Mouse (Mus musculus): Measurements from ENCODE around the gene Lce1j.
"Not testable (repeated sequence)": the region's sequence is repeated elsewhere in the genome, so short reads cannot be mapped to it uniquely, and the experiment has no call there.

Lce1j gene

GRCm38 (mm10) chr3:92790414-92790813 is at the start of gene Lce1j:
TSS of gene Lce1j (minus strand) at chr3:92790514.
- no peak for DNase-seq

GRCm38 (mm10) chr3:92827108-92827507 is 36.8 kb upstream of the Lce1j start, which contains the start of gene Kprp:
TSS of gene Kprp (minus strand) at chr3:92827247.
- no peak for DNase-seq

DNA sequence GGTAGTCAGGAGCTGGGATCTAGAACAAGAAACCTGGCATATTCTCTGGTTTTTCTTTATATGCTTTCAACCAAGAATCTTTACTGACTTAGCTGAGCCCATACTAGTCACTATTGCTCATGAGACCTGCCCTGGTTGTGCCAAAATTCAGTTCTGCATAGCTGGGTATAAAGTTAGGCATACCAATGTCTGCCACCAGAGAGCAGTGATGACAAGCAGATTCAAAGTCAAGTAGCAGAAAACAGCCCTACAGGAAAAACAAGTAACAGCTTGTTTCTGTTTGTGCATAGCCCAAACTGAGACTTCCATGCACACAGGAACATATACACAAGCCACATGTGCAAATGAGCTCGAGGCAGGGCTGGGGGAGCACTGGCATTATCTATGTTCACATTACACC is 35.5 kb upstream of the Lce1j start:
- no peak for DNase-seq

GRCm38 (mm10) chr3:92816036-92816435 is 25.7 kb upstream of the Lce1j start:
- DNase-seq: not testable (repeated sequence)

GRCm38 (mm10) chr3:92815581-92815980 is 25.3 kb upstream of the Lce1j start:
- DNase-seq: no peak

DNA sequence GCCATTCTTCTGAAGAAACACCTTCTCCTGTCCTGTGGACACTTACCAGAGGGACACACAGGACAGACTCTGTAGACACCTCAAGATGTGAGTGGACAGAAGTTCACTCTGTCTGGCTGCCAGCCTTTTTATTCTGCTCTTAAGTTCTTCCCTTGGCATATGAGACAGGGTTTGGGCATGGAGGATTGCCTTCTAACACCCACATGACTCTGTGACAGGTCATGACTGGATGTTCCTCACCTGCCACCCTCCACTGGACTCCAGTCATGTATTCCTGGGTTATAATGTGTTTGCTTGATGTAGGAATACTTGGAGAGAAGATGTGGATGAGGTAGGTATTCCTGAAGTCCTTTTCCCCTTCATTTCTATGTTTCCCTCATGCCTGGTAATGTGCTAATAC is 17.5 kb upstream of the Lce1j start, which contains the start of gene Lce1k:
TSS of gene Lce1k (minus strand) at position 101 of the 400 bp plus-strand sequence.
- DNase-seq: no peak

GRCm38 (mm10) chr3:92778799-92779198 is 11.5 kb downstream of the Lce1j start, which contains the start of gene Lce1i:
TSS of gene Lce1i (minus strand) at chr3:92778899.
- DNase-seq: no peak

DNA sequence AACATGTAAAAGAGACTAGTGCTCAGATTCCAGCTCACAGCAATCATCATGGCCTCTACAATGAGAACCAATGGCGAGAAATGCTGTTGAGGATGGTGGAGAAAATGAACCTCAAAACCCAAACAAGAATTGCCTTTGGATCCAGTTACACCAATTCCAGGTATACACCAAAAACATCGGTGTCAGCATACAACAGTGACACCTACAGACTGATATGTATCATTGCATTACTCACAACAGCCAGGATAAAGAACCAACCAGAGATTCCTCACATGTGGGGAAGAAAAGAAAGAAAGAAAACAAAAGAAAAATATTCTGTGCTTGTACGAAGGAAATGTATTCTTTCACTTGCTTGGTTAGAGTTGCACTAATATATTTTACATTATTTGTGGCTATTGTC is 18.7 kb downstream of the Lce1j start:
- no peak for DNase-seq

GRCm38 (mm10) chr3:92764965-92765364 is 25.3 kb downstream of the Lce1j start, which contains the start of gene Lce1h:
TSS of gene Lce1h (minus strand) at chr3:92765065.
- no peak for DNase-seq

GRCm38 (mm10) chr3:92753197-92753596 is 37.1 kb downstream of the Lce1j start:
- no peak for DNase-seq

DNA sequence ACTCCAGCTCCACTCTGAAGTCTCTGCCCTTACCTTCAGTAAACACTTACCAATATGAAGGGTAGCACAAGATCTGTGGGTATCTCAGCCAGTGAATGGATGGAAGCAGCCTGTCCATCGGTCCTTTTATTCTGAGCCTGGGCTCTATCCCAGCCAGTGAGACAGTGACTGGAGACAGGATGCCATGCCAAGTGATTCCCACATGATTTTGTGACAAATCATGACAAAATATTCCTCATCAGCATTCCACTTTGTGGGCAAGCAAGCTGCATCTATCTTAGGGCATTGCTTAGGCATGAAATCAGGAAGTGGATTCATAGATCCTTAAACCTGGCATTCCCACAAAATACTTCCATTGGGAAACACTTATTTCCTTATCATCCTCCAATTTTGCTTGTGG is 38.1 kb downstream of the Lce1j start, which contains the start of gene Lce1g:
TSS of gene Lce1g (minus strand) at position 101 of the 400 bp plus-strand sequence.
- DNase-seq: no peak

GRCm38 (mm10) chr3:92738996-92739395 is 51.3 kb downstream of the Lce1j start, which contains the start of gene Gm38119:
TSS of gene Gm38119 (minus strand) at chr3:92739096.
- DNase-seq: no peak
